Mouse (Mus musculus) liver, adult 2 months (tissue): ENCODE data around the gene Per3. TPM values are rescaled to one million over a fixed set of nuclear protein-coding genes. Genes with fewer than 3 reads are reported as not detected.

Experiments used
- DNase-seq: peaks from one replicate; pipeline ENCODE4 v3.0.0-alpha.2; 2011; ENCODE audit warnings: low read depth, low spot score; ENCODE audit errors: extremely low read depth
- H3K27ac ChIP-seq: fragments of 200-500 bp; replicated peaks from 2 replicates; pipeline ENCODE4 v1.5.1; 2012; ENCODE audit warnings: low read depth, mild to moderate bottlenecking, control low read depth, inconsistent platforms, low read length; ENCODE audit not compliant: insufficient read depth
- H3K27me3 ChIP-seq: fragments of 200-500 bp; 2 replicates; pipeline ENCODE4 v1.6.1; 2012; ENCODE audit warnings: mild to moderate bottlenecking, moderate library complexity, low read length, inconsistent platforms; ENCODE audit not compliant: control insufficient read depth, insufficient read depth
- H3K36me3 ChIP-seq: fragments of 200-500 bp; 2 replicates; pipeline ENCODE4 v1.6.1; 2012; ENCODE audit warnings: low read length, inconsistent platforms; ENCODE audit not compliant: control insufficient read depth, insufficient read depth
- H3K4me1 ChIP-seq: fragments of 200-500 bp; 2 replicates; pipeline ENCODE4 v1.6.1; 2011; ENCODE audit warnings: low read length; ENCODE audit not compliant: control insufficient read depth, insufficient read depth
- H3K4me3 ChIP-seq: fragments of 200-500 bp; 2 replicates; pipeline ENCODE4 v1.5.1; 2011; ENCODE audit warnings: low read depth, mild to moderate bottlenecking, control low read depth, low read length, moderate library complexity; ENCODE audit not compliant: insufficient read depth
- H3K79me2 ChIP-seq: fragments of 200-500 bp; 2 replicates; pipeline ENCODE4 v1.6.1; 2012; ENCODE audit warnings: inconsistent platforms, mild to moderate bottlenecking, low read length, moderate library complexity; ENCODE audit not compliant: control insufficient read depth, insufficient read depth
- H3K9ac ChIP-seq: fragments of 200-500 bp; 2 replicates; pipeline ENCODE4 v1.6.1; 2012; ENCODE audit warnings: low read depth, mild to moderate bottlenecking, control low read depth, inconsistent platforms, low read length
- CTCF ChIP-seq: fragments of 200-500 bp; IDR thresholded peaks from 2 replicates; pipeline ENCODE4 v1.5.1; 2011; ENCODE audit warnings: low read depth, low read length, control low read depth
- POLR2A ChIP-seq: fragments of 200-500 bp; IDR thresholded peaks from 2 replicates; pipeline ENCODE4 v1.6.1; 2011; ENCODE audit warnings: low read length, control low read depth; ENCODE audit not compliant: insufficient read depth; ENCODE audit errors: extremely low read depth
- WGBS: fragments of 180-500 bp; shearing (Covaris S2); methylation state at CpG from one replicate; pipeline ENCODE4 v1.1.7; 2018; 5-methylcytosine and 5-hydroxymethylcytosine counted together
- polyA plus RNA-seq: library from polyadenylated mRNA; depleted of rRNA; stranded (reverse); fragments of >200 nt; gene quantifications from 2 replicates; pipeline ENCODE4 v1.2.3, GENCODE M21; 2012; rRNA removed
- total RNA-seq: library from RNA; depleted of rRNA; stranded (reverse); fragments of >200 nt; gene quantifications from 2 replicates; pipeline ENCODE4 v1.2.3, GENCODE M21; 2014; rRNA removed

Gene Per3
- total RNA-seq: 23.2 and 28.9 TPM in 2 replicates
- 1.6 and 4.0 TPM in 2 replicates for polyA plus RNA-seq

GRCm38 (mm10) chr4:151044037-151044943 is at the start of gene Per3:
Per3 (minus strand) TSS chr4:151044665.
- H3K79me2 ChIP-seq: no peaks in the 10 kb centered on the region
- H3K27me3 ChIP-seq: no peaks in the 10 kb centered on the region
- peak within 1 kb of the TSS; percentile 90 for H3K27ac ChIP-seq
- TF ChIP-seq CTCF (no peak), POLR2A (peak; percentile 96)
- H3K4me3 ChIP-seq: peak within 1 kb of the TSS; percentile 72
- peak within 1 kb of the TSS; percentile 81 for H3K9ac ChIP-seq
- peaks cover 7% of the 10 kb centered on the region; the same call in 1 of the 2 replicates for H3K4me1 ChIP-seq
- peaks cover 33% of the 10 kb centered on the region for H3K36me3 ChIP-seq
- DNase-seq: peak; percentile 85
- WGBS: 1% methylated on average over 79 of the region's 79 CpGs

- DNase-seq: no peak
- Histone ChIP-seq H3K36me3 (no peaks in the 10 kb centered on the region), H3K9ac (no peak within 1 kb of the TSS), H3K27me3 (no peaks in the 10 kb centered on the region), H3K4me3 (no peak within 1 kb of the TSS), H3K27ac (no peak within 1 kb of the TSS), H3K4me1 (no peaks in the 10 kb centered on the region), H3K79me2 (no peaks in the 10 kb centered on the region)
- WGBS: 81% methylated on average over 7 of the region's 7 CpGs
- TF ChIP-seq POLR2A: no peak
- TF ChIP-seq CTCF: no peak
These were observed 44.8 kb upstream of the Per3 start, which contains the start of gene Gm13090 for GRCm38 (mm10) chr4:151089270-151089669. Gm13090 (plus strand) TSS chr4:151089570.

GRCm38 (mm10) chr4:151088819-151089218 is 44.4 kb upstream of the Per3 start:
- H3K36me3 ChIP-seq: no peaks in the 10 kb centered on the region
- no peak overlapping the region for H3K27ac ChIP-seq
- TF ChIP-seq POLR2A (no peak), CTCF (no peak)
- no peak overlapping the region for H3K4me3 ChIP-seq
- WGBS: 92% methylated on average over 14 of the region's 14 CpGs
- DNase-seq: no peak
- no peaks in the 10 kb centered on the region for H3K79me2 ChIP-seq
- H3K4me1 ChIP-seq: no peaks in the 10 kb centered on the region
- H3K27me3 ChIP-seq: no peaks in the 10 kb centered on the region
- H3K9ac ChIP-seq: no peak overlapping the region

- Histone ChIP-seq H3K4me3 (no peak overlapping the region), H3K27ac (no peak overlapping the region), H3K9ac (no peak overlapping the region), H3K27me3 (no peaks in the 10 kb centered on the region), H3K36me3 (no peaks in the 10 kb centered on the region), H3K79me2 (no peaks in the 10 kb centered on the region), H3K4me1 (no peaks in the 10 kb centered on the region)
- DNase-seq: no peak
- 94% methylated on average over 1 of the region's 1 CpGs for WGBS
- TF ChIP-seq CTCF (no peak), POLR2A (no peak)
These were observed 42.9 kb upstream of the Per3 start for GRCm38 (mm10) chr4:151087358-151087757.

GRCm38 (mm10) chr4:151083027-151083426 is 38.6 kb upstream of the Per3 start:
- no peak for DNase-seq
- WGBS: 78% methylated on average over 5 of the region's 5 CpGs

GRCm38 (mm10) chr4:151081977-151082376 is 37.5 kb upstream of the Per3 start:
- H3K9ac ChIP-seq: no peak overlapping the region
- no peak overlapping the region for H3K4me3 ChIP-seq
- no peaks in the 10 kb centered on the region for H3K79me2 ChIP-seq
- H3K36me3 ChIP-seq: no peaks in the 10 kb centered on the region
- H3K27me3 ChIP-seq: no peaks in the 10 kb centered on the region
- H3K4me1 ChIP-seq: no peaks in the 10 kb centered on the region
- 87% methylated on average over 13 of the region's 13 CpGs for WGBS
- TF ChIP-seq CTCF: no peak
- no peak for TF ChIP-seq POLR2A
- no peak overlapping the region for H3K27ac ChIP-seq
- no peak for DNase-seq

More at GRCm38 (mm10) chr4:151083027-151083426, 38.6 kb upstream of the Per3 start:
- Histone ChIP-seq H3K4me1 (no peaks in the 10 kb centered on the region), H3K27ac (no peak overlapping the region), H3K79me2 (no peaks in the 10 kb centered on the region), H3K27me3 (no peaks in the 10 kb centered on the region), H3K4me3 (no peak overlapping the region), H3K36me3 (no peaks in the 10 kb centered on the region), H3K9ac (no peak overlapping the region)
- no peak for TF ChIP-seq CTCF
- TF ChIP-seq POLR2A: no peak
